ENCODE assay signal across 8 mouse cellular contexts in the genomic region with DNA sequence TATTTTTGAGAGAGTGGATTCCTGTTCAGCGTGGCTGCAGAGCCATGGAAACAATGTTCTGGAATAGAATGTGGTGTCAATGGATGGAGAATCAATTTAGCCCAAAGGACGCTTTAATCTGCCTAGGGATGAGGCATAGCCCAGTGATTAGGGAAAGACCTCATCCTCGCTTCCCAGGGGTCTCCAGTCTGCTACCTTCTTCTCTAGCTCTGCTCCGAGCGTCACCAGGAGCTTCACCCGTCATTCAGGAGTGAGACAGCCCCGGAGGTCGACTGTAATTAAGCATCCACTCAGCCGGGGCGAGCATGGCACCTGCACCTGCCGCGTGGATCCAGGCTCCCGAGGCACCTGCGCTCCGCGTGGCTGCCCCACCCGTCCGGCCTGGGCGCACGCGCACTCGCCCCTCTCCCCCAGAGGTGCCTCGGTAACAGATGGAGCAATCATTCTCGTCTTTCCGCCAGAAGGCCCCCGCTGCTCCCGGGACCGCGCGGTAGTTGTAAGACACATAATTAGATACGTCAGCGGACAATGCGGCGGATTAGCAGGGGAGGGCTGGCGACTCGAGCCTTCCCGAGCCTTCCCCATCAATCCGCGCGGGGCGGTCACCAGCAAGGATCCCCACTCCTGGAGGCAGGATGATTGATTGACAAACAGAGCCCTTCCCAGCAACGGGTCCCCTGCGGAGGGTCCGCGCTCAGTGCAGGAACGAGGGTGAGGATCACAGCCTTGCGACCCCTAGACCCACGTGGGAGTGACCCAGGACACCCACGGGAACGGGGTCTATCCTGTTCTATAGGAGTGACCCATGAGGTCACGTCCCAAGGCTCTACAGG.
A peak's percentile ranks its signal among the peaks of the same experiment; 100 is the strongest.
DNase-seq lines count a peak whose midpoint lies in the region; ATAC-seq and TF ChIP-seq lines count a peak whose summit lies in the region.

No protein-coding gene starts in this region.

- peaks cover 0 to 4% of the 10 kb centered on the region in 2 experiments; a peak in 1 of 4 replicates for H3K4me1 ChIP-seq in ES-E14 (ENCODE audit: control insufficient read depth in 2 of 2, insufficient read depth in 2 of 2, low read length in 2 of 2, poor library complexity in 1 of 2)
- peaks cover 24% of the 10 kb centered on the region for H3K4me1 ChIP-seq in embryonic facial prominence, embryonic 15.5 days
- H3K4me1 ChIP-seq in hindbrain, embryonic 10.5 days (replicated peaks) = peaks cover 51% of the 10 kb centered on the region

- H3K4me3 ChIP-seq in ES-E14 (ENCODE audit: insufficient read depth in 1 of 2, low read depth in 1 of 2, low read length in 2 of 2, poor library complexity in 1 of 2, severe bottlenecking in 1 of 2) = peak overlapping the region; percentile 47 to 75
- peak overlapping the region; percentile 45 for H3K4me3 ChIP-seq in embryonic facial prominence, embryonic 15.5 days (replicated peaks)
- peak overlapping the region; percentile 59 for H3K4me3 ChIP-seq in hindbrain, embryonic 10.5 days

- in situ Hi-C loops in ES-E14 (cut with MboI; ENCODE audit: low sequenced_read_pairs in 2 of 2, unreplicated experiment in 2 of 2) = no loop called here

- peak overlapping the region; percentile 96 for H3K4me2 ChIP-seq in embryonic facial prominence, embryonic 15.5 days (replicated peaks)

- H3K27me3 ChIP-seq in embryonic facial prominence, embryonic 15.5 days = peaks cover 28% of the 10 kb centered on the region
- peaks cover 91% of the 10 kb centered on the region for H3K27me3 ChIP-seq in hindbrain, embryonic 10.5 days (ENCODE audit: insufficient read depth, poor library complexity, severe bottlenecking)

- peak; percentile 15; the same call in 1 of the 2 replicates for ATAC-seq in embryonic facial prominence, embryonic 15.5 days (ENCODE audit: insufficient number of reproducible peaks, low FRiP score, low TSS enrichment, low read depth)

- 2% methylated on average over 51 of the region's 51 CpGs for WGBS in embryonic facial prominence, embryonic 15.5 days
- WGBS in hindbrain, embryonic 10.5 days = under 1% methylated on average over 51 of the region's 51 CpGs

- no peak overlapping the region for H3K27ac ChIP-seq in ES-E14 (ENCODE audit: insufficient read depth, low read depth, low read length, poor library complexity, severe bottlenecking)
- peak overlapping the region; percentile 52; the same call in 1 of the 2 replicates for H3K27ac ChIP-seq in embryonic facial prominence, embryonic 15.5 days (replicated peaks)
- H3K27ac ChIP-seq in hindbrain, embryonic 10.5 days = peak overlapping the region; percentile 88

- H3K36me3 ChIP-seq in ES-E14 (ENCODE audit: control insufficient read depth, insufficient read depth, low read length, poor library complexity, severe bottlenecking) = no peaks in the 10 kb centered on the region
- H3K36me3 ChIP-seq in embryonic facial prominence, embryonic 15.5 days = no peaks in the 10 kb centered on the region
- no peaks in the 10 kb centered on the region for H3K36me3 ChIP-seq in hindbrain, embryonic 10.5 days

- DNase-seq in ES-E14 (ENCODE audit: low read depth, low spot score) = no peak
- peak; percentile 26 for DNase-seq in adrenal gland, postnatal 25 days
- DNase-seq in hindbrain, embryonic 10.5 days (ENCODE audit: low spot score) = peak; percentile 75
- peak; percentile 50 to 68 for DNase-seq in left cerebral cortex, adult 18-20 months (ENCODE audit: low spot score in 2 of 2)
- peak; percentile 15 for DNase-seq in lung, postnatal 36 days
- DNase-seq in right cerebral cortex, postnatal 36 days (ENCODE audit: low spot score in 2 of 2) = peak; percentile 28 to 58
- DNase-seq in adipocyte (ENCODE audit: low spot score) = no peak

- peak overlapping the region; percentile 13 for H3K9ac ChIP-seq in ES-E14 (ENCODE audit: insufficient read depth, low read depth, low read length, poor library complexity, severe bottlenecking)
- H3K9ac ChIP-seq in embryonic facial prominence, embryonic 15.5 days = peak overlapping the region; percentile 37

- H3K9me3 ChIP-seq in ES-E14 (ENCODE audit: control insufficient read depth, insufficient read depth, low read depth, low read length) = no peaks in the 10 kb centered on the region
- H3K9me3 ChIP-seq in embryonic facial prominence, embryonic 15.5 days (replicated peaks) = no peaks in the 10 kb centered on the region
- H3K9me3 ChIP-seq in hindbrain, embryonic 10.5 days = no peaks in the 10 kb centered on the region

TF ChIP-seq in ES-E14, 5 proteins besides CTCF, POLR2A, EP300 and RAD21:
- no peak for TF ChIP-seq CHD2 (IDR thresholded peaks at IDR 0.05; ENCODE audit: low read depth, low read length)
- no peak for TF ChIP-seq ZC3H11A (IDR thresholded peaks at IDR 0.05; ENCODE audit: borderline replicate concordance, low read depth, low read length)
- no peak for TF ChIP-seq ZNF384 (IDR thresholded peaks at IDR 0.05; ENCODE audit: low read depth, low read length)
- no peak for TF ChIP-seq MAFK (IDR thresholded peaks at IDR 0.05; ENCODE audit: insufficient read depth, low read depth, low read length)

Comparison
In these comparisons a context has a peak if more than half of its experiments do, and no peak if none do; other contexts are left out.
1. DNase-seq: peak in adrenal gland, postnatal 25 days (single experiment), hindbrain, embryonic 10.5 days (single experiment), left cerebral cortex, adult 18-20 months (2 of 2), lung, postnatal 36 days (single experiment) and right cerebral cortex, postnatal 36 days (2 of 2); none in ES-E14 (single experiment) and adipocyte (single experiment).
2. Peak in every context shown above with its lines, with median percentiles within 50 percentile points of each other: H3K4me3 ChIP-seq.